Mouse (Mus musculus) kidney, adult 2 months (tissue): ENCODE measurements around the gene Olfr1451.

ENCODE experiments used
- CTCF ChIP-seq: fragments of 200-500 bp; conservative IDR thresholded peaks from 2 replicates; pipeline ENCODE4 v1.5.1; 2011; ENCODE audit warnings: low read depth, mild to moderate bottlenecking, control low read depth, low read length, moderate library complexity, mixed read lengths; ENCODE audit not compliant: insufficient read depth, insufficient read length
- POLR2A ChIP-seq: fragments of 200-500 bp; IDR thresholded peaks from one replicate; pipeline ENCODE4 v1.6.1; 2011; ENCODE audit warnings: low read depth, low read length, control low read depth

DNA sequence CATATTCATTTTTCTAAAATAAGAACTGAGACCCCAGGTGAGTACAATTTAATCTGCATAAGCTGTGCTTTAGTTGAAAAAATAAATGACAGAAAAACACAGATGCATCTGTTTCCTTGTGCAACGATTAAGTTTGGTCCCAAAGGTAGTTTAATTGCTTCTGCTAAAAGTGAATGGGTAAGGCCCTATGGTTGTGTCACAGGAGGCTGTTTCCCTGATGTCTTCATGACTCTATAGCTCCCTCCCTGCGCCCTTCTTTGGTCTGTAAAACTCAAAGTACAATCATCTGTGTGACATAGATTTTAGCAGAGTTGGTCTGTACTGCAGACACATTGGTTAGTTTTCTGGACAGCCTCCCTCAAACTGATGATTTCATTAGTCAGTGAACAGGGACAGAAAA lies at the start of gene Olfr1451:
- TF ChIP-seq CTCF (no peak), POLR2A (no peak)
